Mouse (Mus musculus) forebrain, embryonic 15.5 days (tissue): Measurements from ENCODE around the gene Abca3. TPM values are rescaled to one million over a fixed set of nuclear protein-coding genes. Genes with fewer than 3 reads are reported as not detected.

Source experiments
- ATAC-seq: fragments of 200-750 bp; cut with Nextera tagmentation; replicated peaks from 2 replicates; pipeline ENCODE4 v1.8.0; 2017; ENCODE audit warnings: mild to moderate bottlenecking, moderate TSS enrichment, moderate library complexity
- H3K27ac ChIP-seq: fragments of 300-500 bp; sonication (generic); replicated peaks from 2 replicates; pipeline ENCODE4 v1.5.1; 2015; ENCODE audit warnings: mild to moderate bottlenecking, inconsistent platforms
- H3K27me3 ChIP-seq: fragments of 300-500 bp; sonication (generic); 2 replicates; pipeline ENCODE4 v1.6.1; 2015; ENCODE audit warnings: inconsistent platforms
- H3K36me3 ChIP-seq: fragments of 300-500 bp; sonication (generic); 2 replicates; pipeline ENCODE4 v1.6.1; 2015; ENCODE audit warnings: mild to moderate bottlenecking, inconsistent platforms
- H3K4me1 ChIP-seq: fragments of 300-500 bp; sonication (generic); 2 replicates; pipeline ENCODE4 v1.6.1; 2015; ENCODE audit warnings: inconsistent platforms
- H3K4me2 ChIP-seq: fragments of 300-500 bp; sonication (generic); replicated peaks from 2 replicates; pipeline ENCODE4 v1.6.1; 2015; ENCODE audit warnings: mild to moderate bottlenecking, inconsistent platforms
- H3K4me3 ChIP-seq: fragments of 300-500 bp; sonication (generic); 2 replicates; pipeline ENCODE4 v1.5.1; 2015; ENCODE audit warnings: mild to moderate bottlenecking, inconsistent platforms
- H3K9ac ChIP-seq: fragments of 300-500 bp; sonication (generic); replicated peaks from 2 replicates; pipeline ENCODE4 v1.6.1; 2015; ENCODE audit warnings: mild to moderate bottlenecking, inconsistent platforms
- H3K9me3 ChIP-seq: fragments of 300-500 bp; sonication (generic); 2 replicates; pipeline ENCODE4 v1.6.1; 2016; ENCODE audit warnings: inconsistent platforms
- WGBS: fragments of 180-500 bp; shearing (Covaris S2); methylation state at CpG from one replicate; pipeline ENCODE4 v1.1.7; 2015; ENCODE audit warnings: mixed read lengths; 5-methylcytosine and 5-hydroxymethylcytosine counted together
- polyA plus RNA-seq: library from polyadenylated mRNA; unstranded; fragments of >200 nt; fragmentation: Nextera tagmentation; extraction: Ambion mirVana; gene quantifications from 2 replicates; pipeline ENCODE4 v1.2.1, GENCODE M21; 2015

Abca3 gene
- polyA plus RNA-seq, 1 experiment from 2014 or later: 21.5 TPM

DNA sequence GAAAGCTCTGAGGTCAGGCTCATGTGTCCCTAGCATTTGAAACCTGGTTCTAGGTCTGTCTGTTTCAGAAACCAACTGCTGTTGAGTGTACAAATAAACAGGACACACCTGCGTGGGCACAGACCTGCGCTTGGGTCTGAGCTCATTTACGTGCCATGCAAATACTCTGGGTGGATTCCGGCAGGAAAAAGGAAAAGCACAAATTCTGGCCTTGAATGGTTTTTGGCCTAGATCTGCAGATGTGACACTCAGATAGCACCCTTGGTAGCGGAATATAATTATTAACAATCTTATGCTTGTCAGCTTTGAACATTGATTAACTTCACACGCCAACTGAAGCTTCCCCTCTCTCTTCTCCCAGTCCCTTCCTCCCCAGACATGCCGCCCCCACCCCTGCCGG, 3.5 kb downstream of the Abca3 start:
- Histone ChIP-seq H3K9ac (no peak overlapping the region), H3K36me3 (no peaks in the 10 kb centered on the region), H3K4me3 (no peak overlapping the region), H3K9me3 (no peaks in the 10 kb centered on the region), H3K27me3 (0 out of 2 replicates have a peak, but pooled peaks cover 4% of the 10 kb centered on the region), H3K27ac (no peak overlapping the region), H3K4me1 (peaks cover 26% of the 10 kb centered on the region), H3K4me2 (no peak overlapping the region)
- no peak for ATAC-seq
- WGBS: 86% methylated on average over 8 of the region's 8 CpGs

GRCm38 (mm10) chr17:24359006-24359405, 7.3 kb downstream of the Abca3 start:
- Histone ChIP-seq H3K27me3 (no peaks in the 10 kb centered on the region), H3K4me3 (no peak overlapping the region), H3K4me1 (peaks cover 5% of the 10 kb centered on the region; the same call in 1 of the 2 replicates), H3K36me3 (no peaks in the 10 kb centered on the region), H3K27ac (no peak overlapping the region), H3K4me2 (no peak overlapping the region), H3K9ac (no peak overlapping the region), H3K9me3 (no peaks in the 10 kb centered on the region)
- WGBS: 90% methylated on average over 8 of the region's 8 CpGs
- ATAC-seq: no peak

DNA sequence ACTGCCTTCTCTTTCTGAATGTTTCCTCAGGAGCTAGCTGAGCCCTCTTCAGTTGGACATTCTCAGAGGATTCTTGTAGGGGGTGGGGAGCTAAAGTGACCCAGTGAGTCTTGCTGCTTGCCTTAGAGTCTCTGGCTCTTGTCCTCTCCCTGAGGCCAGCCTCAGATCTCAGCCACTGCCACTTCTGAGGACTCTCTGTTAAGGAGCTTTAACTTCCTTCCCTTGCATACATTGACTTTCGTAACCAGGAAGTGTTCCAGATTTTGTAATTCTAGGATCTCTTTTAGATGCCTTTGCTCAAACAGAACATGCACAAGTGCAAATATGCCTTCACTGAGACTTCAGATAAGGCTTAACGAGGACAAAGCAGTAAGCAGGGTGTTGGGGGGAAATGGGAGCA, 8.2 kb downstream of the Abca3 start:
- H3K27me3 ChIP-seq: no peaks in the 10 kb centered on the region
- ATAC-seq: no peak
- no peak overlapping the region for H3K27ac ChIP-seq
- no peak overlapping the region for H3K4me2 ChIP-seq
- no peak overlapping the region for H3K9ac ChIP-seq
- H3K4me3 ChIP-seq: no peak overlapping the region
- H3K36me3 ChIP-seq: no peaks in the 10 kb centered on the region
- H3K4me1 ChIP-seq: no peaks in the 10 kb centered on the region
- H3K9me3 ChIP-seq: no peaks in the 10 kb centered on the region
- WGBS: 67% methylated on average over 2 of the region's 2 CpGs

- no peaks in the 10 kb centered on the region for H3K4me1 ChIP-seq
- H3K4me3 ChIP-seq: no peak overlapping the region
- H3K27ac ChIP-seq: no peak overlapping the region
- H3K9me3 ChIP-seq: no peaks in the 10 kb centered on the region
- H3K36me3 ChIP-seq: peaks cover 1% of the 10 kb centered on the region
- H3K27me3 ChIP-seq: no peaks in the 10 kb centered on the region
- no peak for ATAC-seq
- H3K4me2 ChIP-seq: no peak overlapping the region
- 92% methylated on average over 8 of the region's 8 CpGs for WGBS
- H3K9ac ChIP-seq: no peak overlapping the region
These were observed 9.1 kb downstream of the Abca3 start for GRCm38 (mm10) chr17:24360841-24361240.

GRCm38 (mm10) chr17:24361291-24361690, 9.5 kb downstream of the Abca3 start:
- Histone ChIP-seq H3K4me3 (no peak overlapping the region), H3K36me3 (peaks cover 6% of the 10 kb centered on the region), H3K9me3 (no peaks in the 10 kb centered on the region), H3K4me1 (no peaks in the 10 kb centered on the region), H3K27me3 (no peaks in the 10 kb centered on the region), H3K4me2 (no peak overlapping the region), H3K9ac (no peak overlapping the region), H3K27ac (no peak overlapping the region)
- no peak for ATAC-seq
- 89% methylated on average over 5 of the region's 5 CpGs for WGBS

DNA sequence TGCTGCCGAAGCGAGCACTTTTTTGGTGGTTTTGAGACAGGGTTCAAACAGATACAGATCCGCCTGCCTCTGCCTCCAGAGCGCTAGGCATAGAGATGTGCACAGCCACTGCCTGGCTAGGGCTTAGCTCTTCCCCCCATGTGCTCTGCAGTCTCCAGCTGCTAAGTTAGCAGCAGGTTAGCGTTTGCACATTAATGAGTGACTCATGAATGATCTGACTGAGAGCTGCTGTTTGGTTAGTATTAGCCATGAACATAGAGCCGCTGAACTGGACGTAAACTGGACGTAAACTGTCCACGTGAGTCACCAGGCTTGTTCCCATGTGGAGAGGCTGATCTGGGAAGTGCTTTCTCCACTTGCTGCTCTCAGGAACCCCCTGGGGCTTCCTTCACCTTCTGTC, 10.8 kb downstream of the Abca3 start:
- WGBS: 77% methylated on average over 9 of the region's 9 CpGs
- H3K4me3 ChIP-seq: no peak overlapping the region
- no peak overlapping the region for H3K9ac ChIP-seq
- no peaks in the 10 kb centered on the region for H3K9me3 ChIP-seq
- no peak overlapping the region for H3K4me2 ChIP-seq
- ATAC-seq: no peak
- peaks cover 15% of the 10 kb centered on the region for H3K36me3 ChIP-seq
- no peaks in the 10 kb centered on the region for H3K27me3 ChIP-seq
- H3K27ac ChIP-seq: no peak overlapping the region
- no peaks in the 10 kb centered on the region for H3K4me1 ChIP-seq

DNA sequence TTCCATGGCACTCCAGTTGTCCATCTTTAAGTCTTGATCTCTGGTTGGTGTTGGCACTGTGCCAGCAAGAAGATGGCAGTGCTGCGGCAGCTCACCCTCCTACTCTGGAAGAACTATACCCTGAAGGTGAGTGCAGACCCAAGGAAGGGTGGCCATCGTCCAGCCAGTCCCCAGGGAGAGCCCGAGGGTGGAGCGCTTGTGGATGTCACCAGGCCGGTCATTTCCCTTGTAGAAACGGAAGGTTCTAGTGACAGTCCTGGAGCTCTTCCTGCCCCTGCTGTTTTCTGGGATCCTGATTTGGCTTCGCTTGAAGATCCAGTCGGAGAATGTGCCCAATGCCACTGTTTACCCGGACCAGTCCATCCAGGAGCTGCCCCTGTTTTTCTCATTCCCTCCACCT, 12.7 kb downstream of the Abca3 start:
- 86% methylated on average over 9 of the region's 9 CpGs for WGBS
- ATAC-seq: no peak
- no peaks in the 10 kb centered on the region for H3K4me1 ChIP-seq

DNA sequence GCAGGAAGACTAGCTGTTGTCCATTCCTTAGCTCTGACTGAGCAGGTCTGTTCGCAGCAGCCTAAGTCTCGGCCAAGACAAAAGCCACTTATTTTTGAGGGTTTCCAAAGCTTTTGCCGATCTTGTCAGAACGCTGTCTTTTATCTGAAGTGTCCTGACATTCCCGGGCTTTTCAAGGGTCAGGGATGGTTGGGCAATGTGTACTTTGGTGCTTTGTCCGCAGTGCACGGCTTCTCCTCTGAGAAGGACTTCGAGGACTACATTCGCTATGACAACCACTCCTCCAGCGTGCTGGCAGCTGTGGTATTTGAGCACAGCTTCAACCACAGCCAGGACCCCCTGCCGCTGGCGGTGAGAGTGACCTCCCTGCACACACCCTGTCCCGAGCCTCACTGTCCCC, 14.1 kb downstream of the Abca3 start:
- Histone ChIP-seq H3K4me1 (no peaks in the 10 kb centered on the region), H3K4me3 (no peak overlapping the region), H3K9ac (no peak overlapping the region), H3K27ac (no peak overlapping the region), H3K27me3 (no peaks in the 10 kb centered on the region), H3K4me2 (no peak overlapping the region), H3K9me3 (no peaks in the 10 kb centered on the region), H3K36me3 (peaks cover 28% of the 10 kb centered on the region)
- no peak for ATAC-seq
- WGBS: 58% methylated on average over 13 of the region's 13 CpGs

More for the DNA sequence above, 12.7 kb downstream of the Abca3 start:
- Histone ChIP-seq H3K4me2 (no peak overlapping the region), H3K4me3 (no peak overlapping the region), H3K36me3 (peaks cover 22% of the 10 kb centered on the region), H3K27ac (no peak overlapping the region), H3K27me3 (no peaks in the 10 kb centered on the region), H3K9ac (no peak overlapping the region), H3K9me3 (no peaks in the 10 kb centered on the region)

- Histone ChIP-seq H3K27ac (no peak overlapping the region), H3K27me3 (no peaks in the 10 kb centered on the region), H3K9me3 (no peaks in the 10 kb centered on the region), H3K4me1 (no peaks in the 10 kb centered on the region), H3K4me2 (no peak overlapping the region), H3K4me3 (no peak overlapping the region), H3K9ac (no peak overlapping the region), H3K36me3 (peaks cover 73% of the 10 kb centered on the region)
- ATAC-seq: no peak
- 89% methylated on average over 4 of the region's 5 CpGs for WGBS
These were observed 23.5 kb downstream of the Abca3 start for GRCm38 (mm10) chr17:24375094-24375712.

DNA sequence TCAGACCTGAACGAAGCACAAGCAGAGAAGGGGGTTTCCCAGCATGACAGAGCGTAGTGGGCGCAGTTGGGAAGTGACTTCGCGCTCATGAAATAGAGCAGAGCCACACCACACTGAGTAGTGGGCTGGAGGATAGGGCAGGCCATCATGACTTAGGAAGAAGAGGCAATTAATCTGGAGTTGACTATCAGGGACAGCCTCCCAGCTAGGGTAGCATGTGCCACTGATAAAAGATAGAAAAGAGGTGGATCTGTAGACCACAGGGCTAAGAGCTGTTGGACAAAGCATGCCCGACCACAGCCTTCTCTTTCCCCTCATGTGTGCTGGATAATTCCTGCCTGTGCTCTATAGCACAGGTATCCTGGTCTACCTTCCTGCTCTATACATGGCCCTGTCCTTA, 24.1 kb downstream of the Abca3 start:
- no peaks in the 10 kb centered on the region for H3K9me3 ChIP-seq
- no peaks in the 10 kb centered on the region for H3K27me3 ChIP-seq
- H3K27ac ChIP-seq: no peak overlapping the region
- 90% methylated on average over 6 of the region's 6 CpGs for WGBS
- H3K4me1 ChIP-seq: no peaks in the 10 kb centered on the region
- no peak overlapping the region for H3K9ac ChIP-seq
- H3K36me3 ChIP-seq: peaks cover 67% of the 10 kb centered on the region
- H3K4me3 ChIP-seq: no peak overlapping the region
- ATAC-seq: no peak
- no peak overlapping the region for H3K4me2 ChIP-seq

DNA sequence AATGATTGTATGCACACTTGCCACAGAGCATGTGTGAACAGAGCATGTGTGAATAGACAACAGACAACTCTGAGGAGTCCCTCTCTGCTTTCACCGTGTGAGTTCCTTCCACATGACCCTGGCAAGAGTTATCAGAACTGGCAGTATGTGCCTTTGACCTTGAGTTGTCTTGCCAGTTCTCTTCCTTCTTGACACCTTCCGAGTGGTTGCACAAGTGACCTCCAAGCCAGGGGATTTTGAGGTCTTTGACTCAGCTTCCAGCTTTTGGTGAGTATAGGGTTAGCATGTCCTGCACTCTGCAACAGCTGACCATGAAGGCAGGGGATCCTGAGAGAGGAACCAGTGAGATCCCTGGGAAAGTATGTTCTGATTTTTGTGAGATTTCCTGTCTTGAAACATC, 26.7 kb downstream of the Abca3 start:
- no peak overlapping the region for H3K9ac ChIP-seq
- H3K27me3 ChIP-seq: no peaks in the 10 kb centered on the region
- H3K9me3 ChIP-seq: no peaks in the 10 kb centered on the region
- no peak overlapping the region for H3K27ac ChIP-seq
- ATAC-seq: no peak
- H3K4me3 ChIP-seq: no peak overlapping the region
- no peak overlapping the region for H3K4me2 ChIP-seq
- H3K4me1 ChIP-seq: no peaks in the 10 kb centered on the region
- 91% methylated on average over 2 of the region's 2 CpGs for WGBS
- H3K36me3 ChIP-seq: peaks cover 67% of the 10 kb centered on the region

DNA sequence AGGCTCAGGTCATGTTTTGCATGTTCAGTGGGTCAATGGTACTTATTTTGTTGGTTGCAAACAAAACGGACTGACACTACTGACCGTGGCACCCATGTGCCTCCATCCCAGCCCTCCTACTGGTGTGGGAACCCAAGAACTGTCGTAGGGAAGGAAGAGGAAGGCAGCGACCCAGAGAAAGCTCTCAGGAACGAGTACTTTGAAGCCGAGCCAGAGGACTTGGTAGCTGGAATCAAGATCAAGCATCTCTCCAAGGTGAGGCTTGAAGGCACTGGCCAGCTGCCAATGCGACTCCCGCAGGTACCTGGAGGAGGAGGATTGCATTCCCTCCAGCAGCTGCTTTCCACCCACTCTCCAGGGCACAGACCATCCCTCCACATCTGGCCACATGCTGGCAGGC, 32.0 kb downstream of the Abca3 start:
- Histone ChIP-seq H3K9ac (no peak overlapping the region), H3K36me3 (peaks cover 72% of the 10 kb centered on the region)
- 82% methylated on average over 8 of the region's 8 CpGs for WGBS

GRCm38 (mm10) chr17:24388711-24389110, 37.0 kb downstream of the Abca3 start:
- WGBS: 91% methylated on average over 5 of the region's 5 CpGs
- Histone ChIP-seq H3K4me3 (no peak overlapping the region), H3K4me1 (no peaks in the 10 kb centered on the region), H3K27me3 (no peaks in the 10 kb centered on the region), H3K4me2 (no peak overlapping the region), H3K9me3 (no peaks in the 10 kb centered on the region), H3K27ac (no peak overlapping the region), H3K9ac (no peak overlapping the region), H3K36me3 (peaks cover 68% of the 10 kb centered on the region)
- no peak for ATAC-seq

More for the DNA sequence above, 32.0 kb downstream of the Abca3 start:
- Histone ChIP-seq H3K4me2 (no peak overlapping the region), H3K9me3 (no peaks in the 10 kb centered on the region), H3K27ac (no peak overlapping the region), H3K27me3 (no peaks in the 10 kb centered on the region), H3K4me3 (no peak overlapping the region), H3K4me1 (no peaks in the 10 kb centered on the region)
- ATAC-seq: no peak
